Mouse (Mus musculus) erythroblast, embryonic 14.5 days (primary cell): ENCODE data around the gene Klk1b3.
"Not testable (repeated sequence)": the region's sequence is repeated elsewhere in the genome, so short reads cannot be mapped to it uniquely, and the experiment has no call there.

ENCODE experiments used
- GATA1 ChIP-seq: IDR thresholded peaks from 2 replicates; pipeline ENCODE4 v1.6.1; 2012; ENCODE audit warnings: low read length, inconsistent platforms, mixed read lengths
- TAL1 ChIP-seq: IDR thresholded peaks from 3 replicates; pipeline ENCODE4 v1.6.1; 2012; ENCODE audit warnings: low read length, inconsistent platforms, mixed read lengths

DNA sequence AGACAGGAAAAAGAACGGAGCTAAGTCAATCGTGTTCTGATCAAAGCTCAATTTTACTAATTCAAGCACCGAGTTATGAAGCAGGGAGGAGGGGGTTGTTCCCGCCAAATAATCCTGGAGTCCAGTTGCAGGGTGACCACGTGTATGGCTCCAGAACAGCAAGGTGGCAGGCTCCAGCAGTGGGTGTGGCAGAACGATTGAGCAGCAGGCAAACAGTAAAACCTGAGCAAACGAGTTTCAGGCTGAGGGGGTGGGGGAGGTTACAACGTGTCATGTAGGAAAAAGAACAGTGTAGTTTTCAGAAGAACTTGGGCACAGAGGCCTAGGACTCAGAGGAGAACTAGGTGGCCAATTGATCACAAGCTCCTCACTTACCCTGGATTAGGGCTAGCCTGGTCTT, 11.5 kb upstream of the Klk1b3 start:
- TF ChIP-seq GATA1, TAL1: not testable (repeated sequence)
